Mouse (Mus musculus) embryonic facial prominence, embryonic 13.5 days (tissue): ENCODE measurements at regions not wholly inside any gene's neighbourhood (a gene's known extent, or its start where the extent isn't known, plus 50 kb on each side); places are given as distances from the start of the nearest gene placed in this dataset.

Experiments
- ATAC-seq: fragments of 200-750 bp; cut with Nextera tagmentation; 2 replicates; pipeline ENCODE4 v1.8.0; 2017; ENCODE audit warnings: low read depth; ENCODE audit not compliant: insufficient number of reproducible peaks, insufficient read depth, low FRiP score, low TSS enrichment
- H3K27ac ChIP-seq: fragments of 300-500 bp; sonication (generic); 2 replicates; pipeline ENCODE4 v1.5.1; 2015; ENCODE audit warnings: moderate library complexity, mild to moderate bottlenecking, inconsistent platforms
- H3K27me3 ChIP-seq: fragments of 300-500 bp; sonication (generic); 2 replicates; pipeline ENCODE4 v1.6.1; 2015; ENCODE audit warnings: mild to moderate bottlenecking, inconsistent platforms
- H3K36me3 ChIP-seq: fragments of 300-500 bp; sonication (generic); 2 replicates; pipeline ENCODE4 v1.6.1; 2015; ENCODE audit warnings: mild to moderate bottlenecking, inconsistent platforms
- H3K4me1 ChIP-seq: fragments of 300-500 bp; sonication (generic); 2 replicates; pipeline ENCODE4 v1.6.1; 2015; ENCODE audit warnings: inconsistent platforms
- H3K4me2 ChIP-seq: fragments of 300-500 bp; sonication (generic); 2 replicates; pipeline ENCODE4 v1.6.1; 2015; ENCODE audit warnings: moderate library complexity, mild to moderate bottlenecking, inconsistent platforms
- H3K4me3 ChIP-seq: fragments of 300-500 bp; sonication (generic); 2 replicates; pipeline ENCODE4 v1.5.1; 2015; ENCODE audit warnings: mild to moderate bottlenecking, inconsistent platforms
- H3K9ac ChIP-seq: fragments of 300-500 bp; sonication (generic); 2 replicates; pipeline ENCODE4 v1.6.1; 2015; ENCODE audit warnings: mild to moderate bottlenecking, inconsistent platforms
- H3K9me3 ChIP-seq: fragments of 300-500 bp; sonication (generic); 2 replicates; pipeline ENCODE4 v1.6.1; 2016; ENCODE audit warnings: inconsistent platforms
- WGBS: fragments of 180-500 bp; shearing (Covaris S2); methylation state at CpG from one replicate; pipeline ENCODE4 v1.1.7; 2015; ENCODE audit warnings: mixed read lengths; 5-methylcytosine and 5-hydroxymethylcytosine counted together

GRCm38 (mm10) chr17:47269053-47269891 is 99.4 kb upstream of the Mrps10 start:
- Histone ChIP-seq H3K36me3 (peaks cover 33% of the 10 kb centered on the region), H3K9me3 (no peaks in the 10 kb centered on the region), H3K27ac (no peak overlapping the region), H3K4me2 (no peak overlapping the region), H3K27me3 (no peaks in the 10 kb centered on the region), H3K9ac (no peak overlapping the region), H3K4me1 (peaks cover 18% of the 10 kb centered on the region), H3K4me3 (no peak overlapping the region)
- 83% methylated on average over 19 of the region's 19 CpGs for WGBS
- ATAC-seq: no peak

GRCm38 (mm10) chr17:47267843-47268242 is 100.8 kb upstream of the Mrps10 start:
- ATAC-seq: no peak
- 90% methylated on average over 4 of the region's 4 CpGs for WGBS
- H3K4me3 ChIP-seq: no peak overlapping the region
- no peak overlapping the region for H3K9ac ChIP-seq
- H3K27ac ChIP-seq: no peak overlapping the region
- H3K27me3 ChIP-seq: no peaks in the 10 kb centered on the region
- peaks cover 34% of the 10 kb centered on the region for H3K36me3 ChIP-seq
- H3K4me2 ChIP-seq: no peak overlapping the region
- peaks cover 18% of the 10 kb centered on the region for H3K4me1 ChIP-seq
- H3K9me3 ChIP-seq: no peaks in the 10 kb centered on the region

GRCm38 (mm10) chr17:47267076-47267475 is 101.6 kb upstream of the Mrps10 start:
- H3K27ac ChIP-seq: no peak overlapping the region; the same call in 1 of the 2 replicates
- peaks cover 18% of the 10 kb centered on the region for H3K4me1 ChIP-seq
- H3K36me3 ChIP-seq: peaks cover 39% of the 10 kb centered on the region
- no peak overlapping the region for H3K9ac ChIP-seq
- 79% methylated on average over 13 of the region's 13 CpGs for WGBS
- ATAC-seq: no peak
- no peaks in the 10 kb centered on the region for H3K9me3 ChIP-seq
- H3K27me3 ChIP-seq: no peaks in the 10 kb centered on the region
- H3K4me3 ChIP-seq: no peak overlapping the region
- H3K4me2 ChIP-seq: no peak overlapping the region

DNA sequence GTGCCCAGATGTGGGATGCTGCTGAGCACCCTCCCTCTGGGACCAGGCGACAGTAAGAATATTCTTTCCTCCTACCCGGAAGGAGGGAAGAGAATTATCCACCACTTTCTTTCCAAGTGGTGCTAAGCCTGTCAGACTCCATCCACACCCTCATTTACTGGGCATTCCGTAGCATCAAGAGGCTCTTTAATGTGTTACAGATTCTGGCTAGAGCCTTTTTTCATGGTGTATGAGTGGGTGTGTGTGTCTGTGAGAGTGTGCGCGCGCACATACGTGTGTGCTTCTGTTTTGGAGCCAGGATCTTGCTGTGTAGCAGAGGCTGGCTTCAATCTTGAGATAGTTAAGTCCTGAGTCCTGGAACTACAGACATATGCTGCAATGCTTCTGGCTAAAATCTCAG is 102.4 kb upstream of the Mrps10 start:
- Histone ChIP-seq H3K4me2 (no peak overlapping the region), H3K4me3 (no peak overlapping the region), H3K9ac (no peak overlapping the region), H3K9me3 (no peaks in the 10 kb centered on the region), H3K27me3 (no peaks in the 10 kb centered on the region), H3K4me1 (peaks cover 18% of the 10 kb centered on the region), H3K27ac (no peak overlapping the region), H3K36me3 (peaks cover 41% of the 10 kb centered on the region)
- 75% methylated on average over 7 of the region's 7 CpGs for WGBS
- ATAC-seq: no peak

DNA sequence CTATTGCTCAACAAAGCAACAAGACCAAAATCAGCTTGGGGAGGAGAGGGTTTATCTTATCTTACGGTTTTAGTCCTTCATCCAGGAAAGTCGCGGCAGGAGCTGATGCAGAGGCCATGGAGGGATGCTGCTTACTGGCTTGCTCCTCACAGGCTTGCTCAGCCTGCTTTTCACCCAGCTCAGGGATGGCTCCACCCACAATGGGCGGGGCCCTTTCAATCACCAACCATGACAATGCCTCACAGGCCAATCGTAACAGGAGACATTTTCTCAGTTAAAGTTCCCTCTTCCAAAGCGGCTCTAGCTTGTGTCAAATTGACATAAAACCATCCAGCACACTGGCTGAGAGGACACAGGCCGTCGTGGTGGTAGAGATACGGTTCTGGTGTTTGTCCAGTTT is 105.7 kb upstream of the Mrps10 start:
- ATAC-seq: no peak
- H3K4me3 ChIP-seq: no peak overlapping the region
- no peak overlapping the region for H3K4me2 ChIP-seq
- H3K36me3 ChIP-seq: peaks cover 60% of the 10 kb centered on the region
- 93% methylated on average over 9 of the region's 9 CpGs for WGBS
- H3K9ac ChIP-seq: no peak overlapping the region
- no peak overlapping the region for H3K27ac ChIP-seq
- peaks cover 10% of the 10 kb centered on the region; the same call in 1 of the 2 replicates for H3K4me1 ChIP-seq
- H3K9me3 ChIP-seq: no peaks in the 10 kb centered on the region
- H3K27me3 ChIP-seq: no peaks in the 10 kb centered on the region

DNA sequence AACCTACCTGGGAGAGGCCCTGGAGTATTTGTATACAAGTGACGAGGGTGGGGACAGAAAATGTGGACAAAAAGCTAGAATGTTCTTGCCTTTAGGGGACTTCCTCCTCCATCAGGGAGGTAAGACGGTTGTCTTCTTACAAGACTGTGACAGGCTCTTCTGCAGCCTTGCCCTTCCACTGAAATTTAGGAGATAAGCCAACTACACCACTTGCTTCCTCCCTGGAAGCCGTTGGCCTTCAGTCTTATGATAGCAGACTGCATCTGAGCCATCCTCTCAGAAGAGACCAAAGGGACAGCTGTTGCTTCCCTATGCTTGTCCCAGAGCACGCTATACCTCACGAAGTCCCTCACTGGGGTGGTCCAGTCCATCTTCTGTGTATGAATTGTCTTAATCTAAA is 106.5 kb upstream of the Mrps10 start:
- Histone ChIP-seq H3K27ac (no peak overlapping the region), H3K4me2 (no peak overlapping the region), H3K9ac (no peak overlapping the region), H3K4me3 (no peak overlapping the region), H3K27me3 (no peaks in the 10 kb centered on the region), H3K36me3 (peaks cover 52% of the 10 kb centered on the region), H3K9me3 (no peaks in the 10 kb centered on the region), H3K4me1 (peaks cover 10% of the 10 kb centered on the region; the same call in 1 of the 2 replicates)
- WGBS: 89% methylated on average over 5 of the region's 5 CpGs
- no peak for ATAC-seq

DNA sequence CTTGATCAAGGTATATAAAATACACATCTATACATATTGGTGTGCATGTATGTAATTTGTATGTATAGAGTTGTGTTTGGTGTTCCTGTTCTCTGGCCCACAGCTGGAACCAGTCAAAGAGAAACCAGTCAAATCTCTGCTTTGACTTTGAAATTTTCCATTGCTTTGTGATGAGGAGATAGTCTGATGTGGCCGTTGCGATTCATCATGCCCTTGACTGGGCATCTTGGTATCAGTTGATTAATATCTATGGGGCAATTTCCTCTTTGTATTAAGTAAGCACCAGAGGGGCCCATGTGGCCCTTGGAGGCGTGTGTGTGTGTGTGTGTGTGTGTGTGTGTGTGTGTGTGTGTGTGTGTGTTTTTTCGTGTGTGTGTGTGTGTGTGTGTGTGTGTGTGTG is 107.7 kb upstream of the Mrps10 start:
- no peaks in the 10 kb centered on the region for H3K27me3 ChIP-seq
- H3K27ac ChIP-seq: no peak overlapping the region
- no peak for ATAC-seq
- H3K4me2 ChIP-seq: no peak overlapping the region
- WGBS: 88% methylated on average over 3 of the region's 4 CpGs
- no peaks in the 10 kb centered on the region for H3K9me3 ChIP-seq
- H3K4me3 ChIP-seq: no peak overlapping the region
- peaks cover 51% of the 10 kb centered on the region for H3K36me3 ChIP-seq
- peaks cover 4% of the 10 kb centered on the region; the same call in 1 of the 2 replicates for H3K4me1 ChIP-seq
- H3K9ac ChIP-seq: no peak overlapping the region

GRCm38 (mm10) chr17:47258296-47258695 is 110.4 kb upstream of the Mrps10 start:
- Histone ChIP-seq H3K4me1 (no peaks in the 10 kb centered on the region), H3K36me3 (peaks cover 56% of the 10 kb centered on the region), H3K4me3 (no peak overlapping the region), H3K9ac (no peak overlapping the region), H3K27ac (no peak overlapping the region), H3K4me2 (no peak overlapping the region), H3K27me3 (no peaks in the 10 kb centered on the region), H3K9me3 (no peaks in the 10 kb centered on the region)
- WGBS: 87% methylated on average over 2 of the region's 2 CpGs
- ATAC-seq: no peak

DNA sequence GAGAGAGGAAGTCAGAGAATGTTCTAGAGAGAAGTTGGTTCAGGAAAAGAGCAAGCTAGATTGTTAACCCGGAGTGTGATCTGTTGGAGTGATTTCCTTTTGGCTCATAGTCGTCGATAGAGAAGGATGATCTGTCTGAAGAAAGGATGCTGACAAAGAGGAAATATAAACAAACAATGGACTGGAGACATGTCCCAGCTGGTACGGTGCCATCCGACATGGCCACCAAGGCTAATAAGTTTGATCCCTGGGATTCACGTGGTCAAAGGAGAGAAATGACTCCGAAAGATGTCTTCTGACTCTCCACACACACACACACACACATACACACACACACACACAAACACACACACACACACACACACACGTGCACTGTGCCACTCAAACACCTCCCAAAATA is 113.5 kb upstream of the Mrps10 start:
- Histone ChIP-seq H3K36me3 (peaks cover 47% of the 10 kb centered on the region), H3K9me3 (no peaks in the 10 kb centered on the region), H3K4me1 (no peaks in the 10 kb centered on the region), H3K4me3 (no peak overlapping the region), H3K27me3 (no peaks in the 10 kb centered on the region), H3K27ac (no peak overlapping the region), H3K4me2 (no peak overlapping the region), H3K9ac (no peak overlapping the region)
- 89% methylated on average over 8 of the region's 8 CpGs for WGBS
- ATAC-seq: no peak

DNA sequence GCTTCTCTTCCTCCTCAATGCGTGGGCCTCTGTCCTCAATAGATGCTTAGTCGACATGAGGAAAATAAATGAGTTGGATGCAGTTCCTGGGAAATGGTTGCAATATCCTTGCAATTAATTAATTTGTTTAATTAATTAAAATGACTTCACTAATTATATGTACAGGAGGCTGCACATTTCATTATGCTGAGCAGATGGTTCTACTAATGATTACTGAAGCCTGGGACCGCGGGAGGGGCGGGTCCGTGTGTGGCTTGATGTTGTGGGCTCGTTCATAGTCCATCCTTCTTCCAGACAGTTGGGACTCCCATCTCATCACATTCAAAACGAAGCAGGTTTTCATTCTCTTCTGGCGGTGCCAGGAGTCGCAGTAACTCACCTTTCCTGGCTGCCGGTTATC is 114.7 kb upstream of the Mrps10 start:
- Histone ChIP-seq H3K9ac (no peak overlapping the region), H3K4me1 (0 out of 2 replicates have a peak, but pooled peaks cover 4% of the 10 kb centered on the region), H3K9me3 (no peaks in the 10 kb centered on the region), H3K4me2 (no peak overlapping the region), H3K4me3 (no peak overlapping the region), H3K36me3 (peaks cover 36% of the 10 kb centered on the region), H3K27ac (no peak overlapping the region), H3K27me3 (no peaks in the 10 kb centered on the region)
- ATAC-seq: no peak
- WGBS: 90% methylated on average over 11 of the region's 11 CpGs

- Histone ChIP-seq H3K4me2 (no peak overlapping the region), H3K27me3 (no peaks in the 10 kb centered on the region), H3K4me3 (no peak overlapping the region), H3K9ac (no peak overlapping the region), H3K4me1 (0 out of 2 replicates have a peak, but pooled peaks cover 4% of the 10 kb centered on the region), H3K27ac (no peak overlapping the region), H3K9me3 (no peaks in the 10 kb centered on the region), H3K36me3 (peaks cover 33% of the 10 kb centered on the region)
- no peak for ATAC-seq
- WGBS: 70% methylated on average over 4 of the region's 4 CpGs
Observed at GRCm38 (mm10) chr17:47250001-47250400, 118.7 kb upstream of the Mrps10 start.

DNA sequence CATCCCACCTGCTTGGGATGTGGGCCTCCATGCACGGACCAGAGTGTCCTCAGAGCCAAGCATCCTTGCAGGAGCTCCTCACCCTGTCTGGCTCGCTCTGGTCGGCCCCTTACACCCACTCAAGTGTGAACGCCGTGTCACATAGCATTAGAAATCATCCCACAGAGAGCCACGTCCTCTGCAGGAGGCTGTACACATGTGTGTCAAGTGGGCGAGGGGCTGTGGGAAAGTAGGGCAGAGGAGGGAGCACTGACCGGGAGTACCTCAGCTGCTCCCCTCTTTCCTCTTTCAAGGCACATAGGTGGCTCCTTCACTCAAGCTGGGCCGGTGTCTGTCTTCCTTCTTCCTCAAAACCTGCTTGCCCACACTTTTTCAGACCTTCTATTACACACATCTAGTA is 119.5 kb upstream of the Mrps10 start:
- Histone ChIP-seq H3K4me2 (no peak overlapping the region), H3K4me1 (0 out of 2 replicates have a peak, but pooled peaks cover 4% of the 10 kb centered on the region), H3K9ac (no peak overlapping the region), H3K9me3 (no peaks in the 10 kb centered on the region), H3K27me3 (no peaks in the 10 kb centered on the region), H3K4me3 (no peak overlapping the region), H3K27ac (no peak overlapping the region), H3K36me3 (peaks cover 25% of the 10 kb centered on the region)
- no peak for ATAC-seq
- 86% methylated on average over 9 of the region's 9 CpGs for WGBS
